Mouse (Mus musculus): ENCODE measurements around the gene Sirpa.

DNA sequence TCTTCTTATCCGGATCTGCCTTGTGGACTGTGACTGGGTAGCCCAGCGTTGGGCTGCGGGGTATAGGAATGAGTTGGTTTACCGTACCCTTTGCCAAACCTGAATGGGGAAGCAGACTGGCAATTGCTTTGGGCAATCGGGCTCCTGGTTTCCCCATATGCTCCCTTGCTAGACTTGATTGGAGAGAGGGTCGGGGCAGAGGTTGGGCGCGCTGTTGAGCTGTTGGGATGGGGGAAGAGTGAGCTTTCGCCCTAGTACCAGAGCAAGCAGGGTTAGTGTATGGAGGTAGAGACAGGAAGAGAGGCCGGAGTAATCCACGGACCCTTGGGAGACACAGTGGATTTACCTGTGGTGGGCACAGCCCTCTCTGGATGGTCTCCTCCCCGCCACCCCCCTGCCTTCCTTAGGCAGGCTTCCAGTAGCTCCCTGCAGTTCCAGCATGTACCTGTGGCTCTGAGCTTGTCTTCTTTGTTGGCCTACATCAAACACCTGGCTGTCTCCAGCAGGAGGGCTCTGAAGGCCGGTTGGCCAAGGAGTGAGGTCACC is 1.3 kb downstream of the Sirpa start:
- TF ChIP-seq CTCF (IDR thresholded peaks at IDR 0.05; ENCODE audit: low read depth): no peak; the same call in 1 of the 2 replicates
- no peak for TF ChIP-seq EP300 (optimal IDR thresholded peaks at IDR 0.05)
